Mouse (Mus musculus): ENCODE measurements around the gene Elmod3. TPM values are rescaled to one million over a fixed set of nuclear protein-coding genes. Genes with fewer than 3 reads are reported as not detected.

Elmod3 gene
- polyA plus RNA-seq, 1 experiment, result 5.1 TPM

DNA sequence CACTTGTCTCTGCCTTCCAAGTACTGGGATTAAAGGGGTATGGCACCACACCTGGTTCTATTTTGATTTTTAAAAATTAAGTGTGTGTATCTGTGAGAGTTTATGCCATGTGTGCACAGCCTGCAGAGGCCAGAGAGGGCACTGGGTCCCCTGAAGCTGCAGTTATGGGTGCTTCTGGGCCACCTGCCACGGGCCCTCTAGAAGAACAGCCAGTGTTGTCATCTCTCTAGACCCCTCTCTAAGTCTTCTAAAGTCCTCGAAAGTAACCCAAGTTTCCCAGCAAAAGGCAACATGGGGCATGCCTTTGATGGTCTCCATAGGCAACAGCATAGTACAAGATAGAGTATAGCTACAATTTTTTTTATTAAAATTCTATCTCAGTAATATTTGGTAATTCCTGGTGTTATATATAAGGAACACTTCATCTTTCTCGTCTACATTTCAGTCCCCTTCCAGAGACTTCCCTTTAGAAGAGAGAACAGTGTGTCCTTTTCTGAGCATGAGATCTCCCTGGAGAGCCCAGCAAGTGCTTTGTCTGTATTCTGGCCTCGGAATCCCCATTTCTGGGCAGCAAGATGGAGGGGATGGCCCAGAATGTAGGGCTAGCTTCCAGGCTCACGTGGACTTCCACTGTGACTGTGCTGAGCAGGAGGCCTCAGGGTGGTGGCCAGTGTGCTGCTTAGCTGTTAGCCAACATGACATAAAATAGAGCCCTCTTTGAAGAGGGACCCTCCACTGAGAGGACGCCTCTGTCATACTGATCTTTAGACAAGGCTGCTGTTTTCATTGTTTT, 5.0 kb downstream of the Elmod3 start:
- Histone ChIP-seq H3K27me3 (ENCODE audit: control insufficient read depth, insufficient read depth, insufficient read length) (no peaks in the 10 kb centered on the region), H3K79me2 (ENCODE audit: control insufficient read depth, insufficient read depth) (no peaks in the 10 kb centered on the region), H3K4me3 (ENCODE audit: insufficient read depth, poor library complexity, severe bottlenecking) (no peak overlapping the region), H3K79me3 (ENCODE audit: low read depth) (no peaks in the 10 kb centered on the region), H3ac (ENCODE audit: control insufficient read depth, insufficient read length, low read depth) (no peak overlapping the region), H3K36me3 (ENCODE audit: control insufficient read depth, insufficient read depth) (no peaks in the 10 kb centered on the region)
- TF ChIP-seq CEBPB (IDR thresholded peaks at IDR 0.05; ENCODE audit: low read depth) (no peak), MYOG (IDR thresholded peaks at IDR 0.05; ENCODE audit: control insufficient read depth, extremely low read depth, insufficient read length) (no peak), MAX (IDR thresholded peaks at IDR 0.05) (no peak), CTCF (IDR thresholded peaks at IDR 0.05; ENCODE audit: control insufficient read depth, insufficient read depth, insufficient read length) (no peak), FOSL1 (IDR thresholded peaks at IDR 0.05; ENCODE audit: insufficient read depth, low read length, poor library complexity, severe bottlenecking) (no peak), MYOD1 (IDR thresholded peaks at IDR 0.05; ENCODE audit: control insufficient read depth, insufficient read length, low read depth) (no peak), USF1 (IDR thresholded peaks at IDR 0.05; ENCODE audit: low read depth) (no peak)

DNA sequence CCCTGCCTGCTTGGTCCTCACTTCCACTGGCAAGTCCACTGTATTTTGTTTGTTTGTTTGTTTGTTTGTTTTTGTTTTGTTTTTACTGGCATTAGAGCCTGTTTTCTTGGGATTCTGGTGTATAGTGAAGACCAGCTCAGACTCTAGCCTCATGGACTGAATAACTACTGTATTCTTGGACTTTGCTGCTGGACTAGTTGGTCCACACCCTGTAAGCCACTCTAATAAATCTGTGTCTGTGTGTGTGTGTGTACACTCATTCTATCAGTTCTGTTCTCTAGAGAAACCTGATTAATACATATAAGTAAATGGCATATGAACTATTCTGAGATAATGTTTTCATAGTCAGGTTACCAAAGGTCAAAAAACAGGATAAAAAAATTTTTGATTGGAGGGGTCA, 8.1 kb downstream of the Elmod3 start:
- Histone ChIP-seq H3ac (ENCODE audit: control insufficient read depth, insufficient read length, low read depth) (no peak overlapping the region), H3K4me3 (ENCODE audit: insufficient read depth, poor library complexity, severe bottlenecking) (no peak overlapping the region), H3K27me3 (ENCODE audit: control insufficient read depth, insufficient read depth, insufficient read length) (no peaks in the 10 kb centered on the region), H3K79me3 (ENCODE audit: low read depth) (no peaks in the 10 kb centered on the region), H3K79me2 (ENCODE audit: control insufficient read depth, insufficient read depth) (no peaks in the 10 kb centered on the region), H3K36me3 (ENCODE audit: control insufficient read depth, insufficient read depth) (no peaks in the 10 kb centered on the region)
- no peak for TF ChIP-seq CTCF (IDR thresholded peaks at IDR 0.05; ENCODE audit: control insufficient read depth, insufficient read depth, insufficient read length)
- no peak for TF ChIP-seq USF1 (IDR thresholded peaks at IDR 0.05; ENCODE audit: low read depth)
- TF ChIP-seq FOSL1 (IDR thresholded peaks at IDR 0.05; ENCODE audit: insufficient read depth, low read length, poor library complexity, severe bottlenecking), result no peak
- no peak for TF ChIP-seq MYOG (IDR thresholded peaks at IDR 0.05; ENCODE audit: control insufficient read depth, extremely low read depth, insufficient read length)
- no peak for TF ChIP-seq CEBPB (IDR thresholded peaks at IDR 0.05; ENCODE audit: low read depth)
- no peak for TF ChIP-seq MAX (IDR thresholded peaks at IDR 0.05)
- TF ChIP-seq MYOD1 (IDR thresholded peaks at IDR 0.05; ENCODE audit: control insufficient read depth, insufficient read length, low read depth), result no peak

DNA sequence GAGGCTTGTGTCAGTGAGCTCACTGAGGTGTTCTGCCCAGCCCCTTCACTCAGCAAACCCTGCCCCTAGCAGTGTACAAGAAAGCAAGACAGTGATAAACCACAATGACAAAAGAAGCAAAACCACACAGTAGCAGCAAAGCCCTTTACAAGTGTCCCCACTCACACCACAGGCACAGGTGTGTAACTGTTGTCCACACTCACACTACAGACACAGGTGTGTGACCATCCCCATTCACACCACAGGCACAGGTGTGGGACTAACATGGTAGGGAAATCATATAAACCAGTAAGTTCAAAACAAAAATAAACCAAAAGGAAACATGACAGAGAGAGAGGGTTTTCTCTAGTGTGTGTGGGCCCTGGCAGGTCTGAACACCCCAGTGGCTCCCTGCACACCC, 9.9 kb downstream of the Elmod3 start:
- Histone ChIP-seq H3ac (ENCODE audit: control insufficient read depth, insufficient read length, low read depth) (no peak overlapping the region), H3K4me3 (ENCODE audit: insufficient read depth, poor library complexity, severe bottlenecking) (no peak overlapping the region), H3K79me2 (ENCODE audit: control insufficient read depth, insufficient read depth) (no peaks in the 10 kb centered on the region), H3K27me3 (ENCODE audit: control insufficient read depth, insufficient read depth, insufficient read length) (no peaks in the 10 kb centered on the region), H3K36me3 (ENCODE audit: control insufficient read depth, insufficient read depth) (no peaks in the 10 kb centered on the region), H3K79me3 (ENCODE audit: low read depth) (no peaks in the 10 kb centered on the region)
- no peak for TF ChIP-seq FOSL1 (IDR thresholded peaks at IDR 0.05; ENCODE audit: insufficient read depth, low read length, poor library complexity, severe bottlenecking)
- no peak for TF ChIP-seq CTCF (IDR thresholded peaks at IDR 0.05; ENCODE audit: control insufficient read depth, insufficient read depth, insufficient read length)
- TF ChIP-seq USF1 (IDR thresholded peaks at IDR 0.05; ENCODE audit: low read depth), result no peak
- TF ChIP-seq CEBPB (IDR thresholded peaks at IDR 0.05; ENCODE audit: low read depth), result no peak
- no peak for TF ChIP-seq MYOG (IDR thresholded peaks at IDR 0.05; ENCODE audit: control insufficient read depth, extremely low read depth, insufficient read length)
- TF ChIP-seq MYOD1 (IDR thresholded peaks at IDR 0.05; ENCODE audit: control insufficient read depth, insufficient read length, low read depth), result no peak
- no peak for TF ChIP-seq MAX (IDR thresholded peaks at IDR 0.05)

- TF ChIP-seq CTCF (IDR thresholded peaks at IDR 0.05; ENCODE audit: control insufficient read depth, insufficient read depth, insufficient read length) (no peak), FOSL1 (IDR thresholded peaks at IDR 0.05; ENCODE audit: insufficient read depth, low read length, poor library complexity, severe bottlenecking) (no peak), USF1 (IDR thresholded peaks at IDR 0.05; ENCODE audit: low read depth) (no peak), CEBPB (IDR thresholded peaks at IDR 0.05; ENCODE audit: low read depth) (no peak), MAX (IDR thresholded peaks at IDR 0.05) (no peak)
- H3ac ChIP-seq (ENCODE audit: control insufficient read depth, insufficient read length, low read depth), result no peak overlapping the region
- H3K36me3 ChIP-seq (ENCODE audit: control insufficient read depth, insufficient read depth), result no peaks in the 10 kb centered on the region
- H3K4me3 ChIP-seq (ENCODE audit: insufficient read depth, poor library complexity, severe bottlenecking), result no peak overlapping the region
- H3K27me3 ChIP-seq (ENCODE audit: control insufficient read depth, insufficient read depth, insufficient read length), result no peaks in the 10 kb centered on the region
- no peaks in the 10 kb centered on the region for H3K79me2 ChIP-seq (ENCODE audit: control insufficient read depth, insufficient read depth)
- no peaks in the 10 kb centered on the region for H3K79me3 ChIP-seq (ENCODE audit: low read depth)
Measured at GRCm38 (mm10) chr6:72586701-72587100, 11.5 kb downstream of the Elmod3 start.

DNA sequence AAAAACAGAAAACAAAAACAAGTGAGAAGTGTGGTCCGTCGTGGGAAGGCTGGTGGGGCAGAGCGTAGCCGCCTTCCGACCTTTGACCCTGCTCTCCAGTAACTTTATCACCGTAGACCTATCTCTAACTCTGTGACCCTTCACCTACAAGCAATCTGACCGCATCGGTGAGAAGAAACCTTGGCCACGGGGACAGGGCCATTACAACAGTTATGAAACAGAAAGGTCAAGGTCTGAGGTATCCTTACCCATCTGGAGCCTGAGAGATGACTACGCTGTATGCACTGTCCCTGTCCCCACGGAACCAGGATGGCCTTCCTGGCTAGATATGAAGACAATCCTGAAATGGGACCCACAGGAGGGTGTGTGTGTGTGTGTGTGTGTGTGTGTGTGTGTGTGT, 14.1 kb downstream of the Elmod3 start:
- Histone ChIP-seq H3ac (ENCODE audit: control insufficient read depth, insufficient read length, low read depth) (no peak overlapping the region), H3K27me3 (ENCODE audit: control insufficient read depth, insufficient read depth, insufficient read length) (no peaks in the 10 kb centered on the region), H3K79me2 (ENCODE audit: control insufficient read depth, insufficient read depth) (no peaks in the 10 kb centered on the region), H3K79me3 (ENCODE audit: low read depth) (no peaks in the 10 kb centered on the region), H3K4me3 (ENCODE audit: insufficient read depth, poor library complexity, severe bottlenecking) (no peak overlapping the region), H3K36me3 (ENCODE audit: control insufficient read depth, insufficient read depth) (no peaks in the 10 kb centered on the region)
- TF ChIP-seq MAX (IDR thresholded peaks at IDR 0.05), result no peak
- no peak for TF ChIP-seq CTCF (IDR thresholded peaks at IDR 0.05; ENCODE audit: control insufficient read depth, insufficient read depth, insufficient read length)
- TF ChIP-seq USF1 (IDR thresholded peaks at IDR 0.05; ENCODE audit: low read depth), result no peak
- TF ChIP-seq FOSL1 (IDR thresholded peaks at IDR 0.05; ENCODE audit: insufficient read depth, low read length, poor library complexity, severe bottlenecking), result no peak
- TF ChIP-seq MYOG (IDR thresholded peaks at IDR 0.05; ENCODE audit: control insufficient read depth, extremely low read depth, insufficient read length), result no peak

Measured in C2C12 (cell line).